Mouse (Mus musculus): ENCODE data around the gene Itgb1.

- TF ChIP-seq POLR2A (IDR thresholded peaks at IDR 0.05; ENCODE audit: insufficient read depth, low read length) (no peak), CTCF (IDR thresholded peaks at IDR 0.05; ENCODE audit: low read depth, low read length) (no peak)
Observed at GRCm38 (mm10) chr8:128643104-128643503, 42.4 kb upstream of the Itgb1 start.
